Mouse (Mus musculus): ENCODE results near the gene Pik3r5. TPM values are rescaled to one million over a fixed set of nuclear protein-coding genes. Genes with fewer than 3 reads are reported as not detected.

Gene Pik3r5
- total RNA-seq, 1 experiment from 2014 or later, result 0.67 TPM

DNA sequence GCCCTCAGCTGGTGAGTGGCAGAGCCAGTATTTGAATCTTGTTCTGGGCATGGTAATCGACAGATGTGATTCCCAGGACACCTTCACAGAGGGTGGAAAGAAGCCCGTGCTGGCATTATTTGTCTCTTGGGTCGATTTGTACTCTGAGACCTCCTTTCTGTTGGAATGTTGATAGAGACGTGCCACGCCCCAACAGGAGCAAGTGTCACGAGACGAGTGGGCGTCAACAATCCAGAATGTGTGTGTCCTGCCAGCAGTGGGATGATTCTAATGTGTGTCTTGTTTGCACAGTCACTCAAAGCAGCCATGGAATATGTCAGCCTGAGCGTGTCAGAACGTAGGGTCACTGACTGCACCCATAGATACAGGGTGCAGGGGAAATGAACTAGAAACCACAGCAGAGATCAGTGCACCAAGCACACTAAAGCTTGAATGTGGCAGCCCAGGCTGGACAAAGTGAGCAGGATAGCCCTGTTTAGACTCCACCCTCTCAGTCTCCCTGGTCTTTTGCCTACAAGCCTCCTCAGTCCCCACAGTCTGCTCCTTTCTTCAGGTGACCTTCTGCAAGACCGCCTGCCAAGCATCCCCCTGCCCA is 100.1 kb downstream of the Pik3r5 start:
- DNase-seq, result no peak

DNA sequence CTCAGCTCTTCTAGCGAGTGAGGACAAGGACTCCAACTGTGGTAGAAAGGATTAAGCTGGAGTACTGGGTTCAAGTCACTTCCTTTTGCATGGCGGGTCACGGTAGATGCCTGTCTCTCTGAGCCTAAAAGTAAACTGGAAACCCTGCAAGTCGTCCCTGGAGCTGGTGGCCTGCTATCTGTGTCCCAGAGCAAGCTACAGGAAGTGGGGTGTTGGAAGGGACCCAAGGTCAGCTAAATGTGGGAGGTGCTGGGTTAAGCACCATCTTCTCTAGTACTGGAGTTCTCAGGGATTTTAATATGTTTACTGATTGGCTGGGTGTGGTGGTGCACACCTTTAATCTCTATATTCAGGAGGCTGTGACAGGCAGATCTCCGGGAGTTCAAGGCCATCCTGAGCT is 100.9 kb downstream of the Pik3r5 start:
- DNase-seq, result peak; percentile 29

- DNase-seq, result no peak
Measured at GRCm38 (mm10) chr11:68533971-68534475, 102.1 kb downstream of the Pik3r5 start.

GRCm38 (mm10) chr11:68536026-68536425 is 104.1 kb downstream of the Pik3r5 start:
- no peak for DNase-seq

DNA sequence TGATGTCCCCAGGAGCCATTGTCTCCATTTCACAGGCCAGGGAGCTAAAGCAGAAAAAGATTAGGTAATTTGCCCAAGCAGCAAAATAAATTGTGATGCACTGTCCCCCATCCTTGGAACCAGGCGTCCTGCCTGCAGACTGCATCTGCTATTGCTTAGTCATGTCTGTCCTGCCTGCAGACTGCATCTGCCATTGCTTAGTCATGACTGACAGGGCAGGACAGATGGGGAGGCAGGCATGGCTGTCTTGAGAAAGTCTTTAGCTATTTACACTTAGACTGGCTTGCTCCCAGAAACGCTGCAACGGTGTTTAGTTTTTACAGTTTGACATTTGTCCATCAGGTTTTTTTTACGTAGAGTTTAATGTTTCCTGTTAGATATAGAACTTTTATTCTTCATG is 104.5 kb downstream of the Pik3r5 start:
- no peak for DNase-seq

GRCm38 (mm10) chr11:68539621-68540020 is 107.7 kb downstream of the Pik3r5 start:
- DNase-seq, result no peak

GRCm38 (mm10) chr11:68544554-68544953 is 112.6 kb downstream of the Pik3r5 start:
- peak; percentile 50 for DNase-seq

DNA sequence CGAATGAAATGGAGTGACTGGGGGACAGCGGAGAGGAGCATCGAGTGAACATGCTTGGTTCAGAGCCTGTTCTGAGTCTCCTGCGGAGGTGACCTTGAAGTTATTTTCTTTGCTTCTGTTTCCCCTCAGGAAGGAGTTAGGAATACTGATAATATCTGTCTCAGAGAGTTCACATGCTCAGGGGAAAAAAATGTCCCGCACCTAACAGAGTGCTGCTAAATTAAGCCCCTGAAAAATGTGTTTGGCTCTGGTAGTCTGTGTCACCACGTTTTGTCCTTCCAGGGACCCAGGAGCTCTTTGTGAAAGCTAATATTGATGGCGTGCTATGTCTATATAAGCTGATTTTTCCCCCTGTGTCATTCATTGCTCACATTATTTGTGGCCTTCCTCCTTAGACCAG is 113.3 kb downstream of the Pik3r5 start:
- no peak for DNase-seq

DNA sequence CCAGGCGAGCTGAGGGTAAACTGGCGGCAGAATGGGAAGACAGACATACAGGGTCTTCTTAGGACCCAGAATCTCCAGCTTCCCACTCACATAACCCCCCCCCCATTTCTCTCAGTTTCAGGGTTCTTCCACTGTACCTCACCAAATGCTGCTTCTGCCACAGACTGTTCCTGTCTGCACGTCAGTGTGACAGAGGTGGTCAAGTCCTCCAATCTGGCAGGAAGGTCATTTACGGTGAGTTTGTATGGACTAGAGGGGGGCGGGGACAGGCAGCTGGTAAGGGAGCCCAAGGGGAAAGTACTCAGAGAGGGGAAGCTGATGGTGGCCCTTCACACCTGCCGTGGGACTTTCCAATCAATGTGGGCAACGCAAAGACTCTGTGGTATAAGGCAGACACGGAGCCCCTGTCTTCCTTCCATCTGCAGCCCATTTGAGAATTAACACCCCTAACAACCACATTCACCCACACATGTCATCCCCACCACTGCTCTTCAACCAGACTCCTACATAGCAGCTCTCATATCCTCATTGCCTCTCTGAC is 113.8 kb downstream of the Pik3r5 start:
- no peak for DNase-seq

Other genes with a start within 250 kb of the Pik3r5 start
- gene Ntn1, start 31.3 kb upstream of the Pik3r5 start, total RNA-seq (2021), result 7.5 and 8.8 TPM in 2 replicates
- 4.4 and 5.1 TPM in 2 replicates for gene Pik3r6, start 70.9 kb downstream of the Pik3r5 start, total RNA-seq (2021)
- gene Mfsd6l, start 124.1 kb downstream of the Pik3r5 start, total RNA-seq (2021), result 0.15 TPM in 1 of 2 replicates, not detected in the other
- gene Ccdc42, start 154.9 kb downstream of the Pik3r5 start, total RNA-seq (2021), result not detected in 2 replicates

Data from adrenal gland, postnatal 14 days (tissue).